ENCODE assay signal across 25 mouse cellular contexts in the genomic region with DNA sequence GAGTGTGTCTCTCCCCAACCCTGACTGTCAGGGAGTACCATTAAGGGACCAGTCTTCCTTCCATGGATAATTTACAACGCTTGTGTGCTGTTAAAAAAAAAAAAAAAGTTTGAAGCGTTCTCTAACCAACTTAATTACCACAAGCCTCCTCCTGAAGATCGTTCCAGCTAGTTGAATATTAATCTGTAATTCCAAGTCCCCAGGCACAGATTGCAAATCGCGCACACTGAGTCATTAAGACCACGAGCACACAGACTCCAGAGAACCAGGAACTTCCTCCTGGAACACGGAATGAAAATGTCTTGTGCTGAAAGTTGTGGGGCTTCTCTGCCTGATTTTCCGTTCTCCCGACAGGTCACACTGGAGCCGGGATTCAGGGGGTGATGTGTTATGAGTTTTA.
DNase-seq lines count a peak whose midpoint lies in the region; ATAC-seq and TF ChIP-seq lines count a peak whose summit lies in the region.
"Had no signal": no experiment of that assay in that cellular context is flagged by ENCODE, and none has a peak within 500 bp of the region (broad histone marks: within the 10 kb centered on the region; RNA-seq: fewer than 3 reads in every experiment).

No protein-coding gene starts in this region.

- no peak overlapping the region for H3K9ac ChIP-seq in midbrain, embryonic 15.5 days
- no peak overlapping the region for H3K9ac ChIP-seq in midbrain, embryonic 16.5 days (ENCODE audit: low read depth, low read length)
- H3K9ac ChIP-seq in intestine, postnatal 0 days (ENCODE audit: low read depth, low read length), result no peak overlapping the region
- H3K9ac ChIP-seq in kidney, embryonic 15.5 days, result no peak overlapping the region
- H3K9ac ChIP-seq: embryonic facial prominence, embryonic 15.5 days; heart, embryonic 13.5 days; limb, embryonic 12.5 days; liver, embryonic 12.5 days; neural tube, embryonic 15.5 days; stomach, embryonic 15.5 days had no signal

- peaks cover 30% of the 10 kb centered on the region for H3K4me1 ChIP-seq in midbrain, embryonic 15.5 days
- peaks cover 18% of the 10 kb centered on the region for H3K4me1 ChIP-seq in midbrain, embryonic 16.5 days (ENCODE audit: control insufficient read depth, insufficient read depth, low read length)
- H3K4me1 ChIP-seq in intestine, postnatal 0 days (replicated peaks; ENCODE audit: control insufficient read depth, insufficient read depth, low read length), result no peaks in the 10 kb centered on the region
- H3K4me1 ChIP-seq in kidney, embryonic 15.5 days, result peaks cover 26% of the 10 kb centered on the region
- H3K4me1 ChIP-seq: embryonic facial prominence, embryonic 15.5 days; heart, embryonic 13.5 days; limb, embryonic 12.5 days; liver, embryonic 12.5 days; stomach, embryonic 15.5 days had no signal

- no peaks in the 10 kb centered on the region for H3K27me3 ChIP-seq in midbrain, embryonic 15.5 days (replicated peaks)
- no peaks in the 10 kb centered on the region for H3K27me3 ChIP-seq in midbrain, embryonic 16.5 days (ENCODE audit: control insufficient read depth, insufficient read depth, low read depth, low read length)
- H3K27me3 ChIP-seq in intestine, postnatal 0 days (replicated peaks; ENCODE audit: control insufficient read depth, insufficient read depth, low read length), result no peaks in the 10 kb centered on the region
- peaks cover 9% of the 10 kb centered on the region; the same call in 1 of the 2 replicates for H3K27me3 ChIP-seq in kidney, embryonic 15.5 days
- H3K27me3 ChIP-seq: heart, embryonic 13.5 days; limb, embryonic 12.5 days; stomach, embryonic 15.5 days had no signal

- no peaks in the 10 kb centered on the region for H3K36me3 ChIP-seq in midbrain, embryonic 15.5 days (replicated peaks)
- no peaks in the 10 kb centered on the region for H3K36me3 ChIP-seq in midbrain, embryonic 16.5 days (ENCODE audit: control insufficient read depth, insufficient read depth, low read length)
- no peaks in the 10 kb centered on the region for H3K36me3 ChIP-seq in intestine, postnatal 0 days (ENCODE audit: control insufficient read depth, insufficient read depth)
- no peaks in the 10 kb centered on the region for H3K36me3 ChIP-seq in kidney, embryonic 15.5 days
- H3K36me3 ChIP-seq: embryonic facial prominence, embryonic 15.5 days; G1E; heart, embryonic 13.5 days; limb, embryonic 12.5 days; liver, embryonic 12.5 days; neural tube, embryonic 15.5 days; stomach, embryonic 15.5 days had no signal

- 61% methylated on average over 10 of the region's 10 CpGs for WGBS in midbrain, embryonic 15.5 days
- WGBS in midbrain, embryonic 16.5 days, result 60% methylated on average over 10 of the region's 10 CpGs
- 32% methylated on average over 10 of the region's 10 CpGs for WGBS in intestine, postnatal 0 days
- 50% methylated on average over 10 of the region's 10 CpGs for WGBS in kidney, embryonic 15.5 days

- no peak for DNase-seq in layer of hippocampus, adult 8-10 months (ENCODE audit: low spot score in 2 of 2)
- DNase-seq in layer of hippocampus, postnatal 10 days (ENCODE audit: low spot score in 2 of 2), result no peak
- no peak for DNase-seq in cerebellum, adult 11-12 months
- DNase-seq: adrenal gland, postnatal 10 days; B cell, adult 2 months; cerebellum, adult 9-10 months; gastrocnemius, postnatal 14 days; heart, adult 18-20 months; heart, postnatal 14 days; lung, adult 2 months; lung, postnatal 14 days; thymus, postnatal 25 days had no signal

- no peak overlapping the region for H3K4me3 ChIP-seq in midbrain, embryonic 15.5 days
- H3K4me3 ChIP-seq in midbrain, embryonic 16.5 days (ENCODE audit: low read depth, low read length), result no peak overlapping the region
- H3K4me3 ChIP-seq in intestine, postnatal 0 days (ENCODE audit: low read depth, low read length), result no peak overlapping the region
- no peak overlapping the region for H3K4me3 ChIP-seq in kidney, embryonic 15.5 days (replicated peaks)
- H3K4me3 ChIP-seq: embryonic facial prominence, embryonic 15.5 days; heart, embryonic 13.5 days; layer of hippocampus, adult 2 months; limb, embryonic 12.5 days; liver, embryonic 12.5 days; neural tube, embryonic 15.5 days; stomach, embryonic 15.5 days had no signal

- no peak overlapping the region for H3K4me2 ChIP-seq in midbrain, embryonic 15.5 days
- no peak overlapping the region for H3K4me2 ChIP-seq in midbrain, embryonic 16.5 days (ENCODE audit: low read length)
- no peak overlapping the region for H3K4me2 ChIP-seq in intestine, postnatal 0 days (replicated peaks; ENCODE audit: low read depth)
- H3K4me2 ChIP-seq in kidney, embryonic 15.5 days, result peak overlapping the region; percentile 23; the same call in 1 of the 2 replicates
- H3K4me2 ChIP-seq: embryonic facial prominence, embryonic 15.5 days; heart, embryonic 13.5 days; limb, embryonic 12.5 days; liver, embryonic 12.5 days; neural tube, embryonic 15.5 days; stomach, embryonic 15.5 days had no signal

- H3K9me3 ChIP-seq in midbrain, embryonic 15.5 days, result no peaks in the 10 kb centered on the region
- no peaks in the 10 kb centered on the region for H3K9me3 ChIP-seq in midbrain, embryonic 16.5 days (replicated peaks; ENCODE audit: control insufficient read depth, low read length, poor library complexity, severe bottlenecking)
- no peaks in the 10 kb centered on the region for H3K9me3 ChIP-seq in intestine, postnatal 0 days (ENCODE audit: control insufficient read depth)
- no peaks in the 10 kb centered on the region for H3K9me3 ChIP-seq in kidney, embryonic 15.5 days (replicated peaks)
- H3K9me3 ChIP-seq: embryonic facial prominence, embryonic 15.5 days; G1E; heart, embryonic 13.5 days; limb, embryonic 12.5 days; liver, embryonic 12.5 days; neural tube, embryonic 15.5 days; stomach, embryonic 15.5 days had no signal

- H3K27ac ChIP-seq in midbrain, embryonic 15.5 days, result peak overlapping the region; percentile 20; the same call in 1 of the 2 replicates
- no peak overlapping the region; the same call in 1 of the 2 replicates for H3K27ac ChIP-seq in midbrain, embryonic 16.5 days (ENCODE audit: low read length)
- H3K27ac ChIP-seq in intestine, postnatal 0 days (ENCODE audit: low read depth, low read length), result peak overlapping the region; percentile 64
- H3K27ac ChIP-seq in kidney, embryonic 15.5 days, result peak overlapping the region; percentile 80
- H3K27ac ChIP-seq: embryonic facial prominence, embryonic 15.5 days; heart, embryonic 13.5 days; layer of hippocampus, adult 2 months; limb, embryonic 12.5 days; liver, embryonic 12.5 days; neural tube, embryonic 15.5 days; stomach, embryonic 15.5 days had no signal

- ATAC-seq in midbrain, embryonic 15.5 days (replicated peaks), result no peak
- no peak for ATAC-seq in midbrain, embryonic 16.5 days
- no peak for ATAC-seq in intestine, postnatal 0 days
- no peak for ATAC-seq in kidney, embryonic 15.5 days (replicated peaks; ENCODE audit: low FRiP score)
- ATAC-seq: forebrain, embryonic 14.5 days; liver, embryonic 12.5 days had no signal

- no peak for TF ChIP-seq CTCF in intestine, postnatal 0 days (IDR thresholded peaks at IDR 0.05; ENCODE audit: low read depth)
